Mouse (Mus musculus) megakaryocyte, adult 5-6 weeks (primary cell): ENCODE data around the gene Synrg. TPM values are rescaled to one million over a fixed set of nuclear protein-coding genes. Genes with fewer than 3 reads are reported as not detected.

Experiments
- ATAC-seq: 2 replicates; pipeline ENCODE4 v1.8.0; 2016; ENCODE audit warnings: mild to moderate bottlenecking, inconsistent platforms; ENCODE audit not compliant: poor library complexity, severe bottlenecking
- total RNA-seq, 2 experiments: library from RNA; stranded (forward) in 1 of 2; stranded (reverse) in 1 of 2; fragments of 153-499, 151-499 nt in 1 of 2; fragments of 221-1000, 200-1000 nt in 1 of 2; gene quantifications; 2 replicates each; pipeline versions ENCODE4 v1.2.3 to v1.2.4; 2015 to 2017

The Synrg gene
- total RNA-seq, 2 experiments from 2014 or later: 20.6 to 27.7 TPM

DNA sequence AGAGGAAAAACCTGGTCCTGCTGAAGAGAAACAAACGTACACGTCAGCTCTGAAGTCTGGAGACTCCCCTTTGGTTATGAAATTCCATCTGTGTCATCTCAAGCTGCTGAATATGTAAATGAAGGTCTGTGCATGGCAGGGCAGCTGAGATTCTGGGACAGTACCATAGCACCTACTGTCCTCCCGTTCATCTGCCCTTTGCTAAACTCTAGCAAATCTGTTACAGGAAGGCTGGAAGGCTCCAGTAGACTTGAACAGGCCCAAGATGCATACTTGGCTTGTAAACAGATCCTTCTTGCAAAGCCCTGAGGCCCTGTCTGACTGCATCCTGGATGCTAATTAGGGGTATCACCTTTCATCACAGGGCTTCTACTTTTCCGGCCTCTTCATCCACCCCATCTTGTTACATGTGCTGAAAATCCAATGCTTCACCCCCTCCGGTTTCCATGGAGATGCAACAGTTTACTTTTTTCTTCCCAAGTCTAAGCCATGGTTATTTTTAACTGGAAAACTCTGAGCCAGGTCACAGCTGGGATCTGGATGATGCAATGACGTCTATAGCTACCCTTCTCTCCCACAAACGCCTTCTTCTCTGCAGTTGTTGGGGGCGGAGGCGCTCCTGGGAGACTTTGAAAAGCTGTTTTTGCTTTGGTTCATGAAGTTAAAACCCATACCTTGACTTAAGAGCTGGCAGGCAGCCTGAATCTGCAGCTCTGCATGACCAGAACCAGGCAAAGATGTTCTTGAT lies 108.8 kb downstream of the Synrg start:
- ATAC-seq: no peak

DNA sequence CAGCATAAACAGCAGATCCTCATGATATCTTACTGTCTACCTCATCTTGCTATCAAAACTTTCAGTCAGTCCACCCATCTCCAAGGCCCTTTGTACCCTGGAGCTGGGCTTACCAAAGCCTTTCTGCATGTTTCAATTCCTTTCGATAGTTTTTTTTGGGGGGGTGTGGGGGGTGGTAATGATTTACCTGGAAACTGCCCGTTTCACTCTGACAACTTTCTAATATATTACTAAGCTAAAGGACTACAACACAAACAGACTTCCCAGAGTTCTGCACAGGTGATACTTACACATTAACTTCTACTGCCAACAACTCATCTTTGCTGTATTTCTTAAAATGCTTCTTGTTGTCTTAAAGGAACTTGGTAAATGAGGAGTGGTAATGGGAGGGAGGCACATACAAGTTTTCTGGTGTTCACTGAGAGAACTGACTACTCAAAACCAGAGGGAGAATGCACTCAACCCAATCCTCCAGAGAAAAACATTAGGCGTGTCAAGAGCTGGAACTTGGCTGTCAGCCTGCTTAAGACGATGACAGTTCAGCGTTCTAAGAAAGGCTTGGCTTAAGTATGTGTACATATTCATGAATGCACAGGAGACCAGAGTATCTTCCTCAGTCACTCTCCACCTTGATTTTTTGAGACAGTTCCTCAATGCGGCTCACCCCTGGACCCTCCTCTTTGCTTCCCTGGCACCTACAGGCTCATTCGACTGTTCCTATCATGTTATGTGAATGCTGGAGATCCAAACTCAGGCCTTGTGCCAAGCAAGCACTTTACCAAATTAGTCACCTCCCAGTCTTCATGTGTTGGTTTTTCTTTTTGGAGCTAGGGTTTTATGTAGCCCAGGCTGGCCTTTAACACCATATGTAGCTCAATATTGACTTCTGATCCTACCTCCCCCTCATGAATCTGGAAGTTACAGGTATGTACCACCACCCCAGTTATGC lies 109.9 kb downstream of the Synrg start:
- no peak for ATAC-seq

DNA sequence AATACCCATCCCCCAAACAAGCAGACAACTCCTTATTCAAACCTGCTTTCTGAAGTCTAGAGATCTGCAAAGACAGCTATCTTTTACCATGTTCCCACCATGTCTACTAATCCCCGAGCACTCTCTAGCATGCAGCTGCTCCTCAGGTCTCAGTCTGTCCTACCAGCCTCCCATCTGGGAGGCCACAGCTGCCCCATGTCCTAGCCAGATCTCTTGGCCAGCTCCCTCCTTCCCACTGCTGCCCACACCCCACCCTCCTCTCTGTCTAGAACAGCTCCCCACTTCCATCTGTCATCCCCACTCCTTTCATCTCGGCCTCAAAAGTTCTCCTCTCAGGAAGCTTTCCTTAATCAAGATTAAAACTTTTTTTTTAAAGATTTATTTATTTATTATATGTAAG lies 112.8 kb downstream of the Synrg start:
- no peak for ATAC-seq

DNA sequence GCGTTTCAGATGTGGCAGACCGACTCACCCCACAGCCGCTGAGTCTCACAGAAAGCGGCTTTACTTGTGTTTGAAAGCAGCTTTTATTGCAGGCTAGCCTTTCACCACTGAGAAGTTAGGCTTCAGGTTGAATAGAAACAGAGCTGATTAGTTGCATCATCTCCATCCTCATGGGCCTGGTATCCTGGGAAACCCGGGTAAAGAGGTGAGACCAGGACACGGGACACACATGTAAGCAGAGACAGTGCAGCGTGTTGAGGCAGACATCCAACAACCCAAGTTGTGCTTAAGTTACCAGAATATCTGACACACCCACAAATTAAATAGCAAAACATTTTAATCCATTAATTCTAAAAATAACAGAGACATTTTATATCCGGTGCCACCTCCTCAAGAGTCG lies 114.4 kb downstream of the Synrg start:
- no peak for ATAC-seq

DNA sequence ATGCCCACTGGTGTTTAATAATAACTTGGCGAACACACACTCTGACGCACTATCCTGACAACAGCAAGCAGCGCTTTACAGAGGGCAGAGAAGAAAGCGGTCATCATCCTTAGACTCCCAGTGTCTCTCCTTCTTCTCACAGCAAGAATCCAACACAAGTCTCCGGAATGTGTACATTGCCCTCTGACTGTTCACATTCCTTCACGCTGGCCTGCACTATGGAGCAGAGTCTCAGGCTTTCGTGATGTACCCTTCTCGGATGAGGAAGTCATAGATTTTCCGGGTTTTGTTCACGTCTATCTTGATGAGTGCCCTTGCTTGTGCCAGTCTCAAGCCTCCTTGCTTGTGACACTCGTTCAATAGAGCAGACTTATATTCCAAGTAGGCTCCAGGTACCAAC lies 115.1 kb downstream of the Synrg start:
- no peak for ATAC-seq

DNA sequence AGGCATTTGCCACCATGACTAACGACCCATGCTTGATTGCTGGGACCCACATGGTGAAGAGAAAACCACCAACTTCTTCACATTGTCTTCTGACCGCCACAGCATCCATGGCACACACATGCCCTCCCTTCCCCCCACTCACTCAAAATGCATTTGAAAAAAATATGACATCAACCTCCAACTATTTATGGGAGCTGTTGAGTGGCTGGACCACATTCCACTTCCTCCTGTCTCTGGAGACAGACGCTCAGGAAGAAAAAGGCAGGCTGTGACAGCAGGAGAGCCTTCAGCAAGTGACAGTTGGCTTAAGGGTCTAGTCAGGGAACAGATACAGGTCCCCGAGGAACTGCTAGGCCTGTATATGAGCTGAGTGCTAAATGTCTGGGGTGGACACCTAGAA lies 115.7 kb downstream of the Synrg start:
- ATAC-seq: no peak

DNA sequence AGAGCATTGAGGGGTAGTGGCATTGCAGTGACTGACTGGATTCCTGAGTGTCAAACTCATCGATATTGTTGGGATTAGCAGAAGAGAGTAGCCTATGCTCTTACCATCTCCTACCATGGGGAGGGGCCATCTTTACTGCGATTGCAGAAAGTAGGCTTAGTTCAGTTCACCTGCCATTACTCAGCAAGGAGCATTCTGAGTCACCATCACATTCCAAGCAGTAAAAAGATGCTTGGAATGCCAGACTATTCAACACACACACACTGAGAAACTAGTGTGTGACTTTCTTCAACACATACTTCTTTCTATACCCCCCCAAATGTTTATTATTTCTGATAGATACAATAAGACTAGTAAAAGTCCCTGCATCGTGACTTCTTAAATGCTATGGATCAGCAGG lies 116.1 kb downstream of the Synrg start:
- no peak for ATAC-seq

DNA sequence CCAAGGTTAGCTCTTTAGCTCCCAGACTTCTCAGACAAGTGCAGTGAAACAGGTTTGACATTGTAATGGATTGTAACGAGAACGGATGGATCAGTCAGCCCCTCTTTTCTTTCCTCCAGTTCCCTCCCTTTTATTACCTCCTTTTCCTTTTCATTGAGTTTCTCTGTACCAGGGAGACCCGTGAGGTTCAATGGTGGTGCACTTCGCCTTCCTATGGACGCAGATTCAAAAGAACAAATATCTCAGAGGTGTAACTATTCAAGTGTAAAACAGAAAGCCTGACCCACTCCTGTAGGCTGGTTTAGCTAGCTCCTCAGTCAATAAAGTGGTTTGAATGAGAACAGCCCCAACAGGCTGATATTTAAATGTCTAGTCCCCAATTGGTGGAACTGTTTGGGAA lies 117.7 kb downstream of the Synrg start:
- no peak for ATAC-seq

DNA sequence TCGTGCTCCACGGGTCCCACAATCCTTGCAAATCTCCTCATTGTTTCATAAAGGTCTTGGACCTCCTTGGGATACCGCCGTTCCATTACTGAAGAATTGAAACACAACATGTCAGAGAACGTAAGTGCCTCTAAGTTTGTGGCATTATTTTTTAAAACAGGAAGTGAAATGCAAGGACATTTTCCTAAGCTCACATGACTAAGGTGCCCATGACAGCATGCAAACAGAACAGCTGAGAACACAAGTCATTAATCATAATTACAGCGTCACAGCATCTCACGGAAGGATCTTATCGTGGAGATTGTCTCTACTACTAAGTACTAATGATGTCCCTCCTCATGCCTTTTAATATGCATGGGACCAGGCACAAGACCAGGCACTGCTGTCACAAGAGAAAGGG lies 126.3 kb downstream of the Synrg start:
- ATAC-seq: no peak

Other genes starting within 250 kb of the Synrg start
- gene Wfdc21, start 217.5 kb upstream of the Synrg start, total RNA-seq (2015): 528 and 641 TPM in 2 replicates
- gene Wfdc21, start 217.5 kb upstream of the Synrg start, total RNA-seq (2017): 492 and 635 TPM in 2 replicates
- 13.0 and 17.0 TPM in 2 replicates for gene Heatr6, start 210.7 kb upstream of the Synrg start, total RNA-seq (2015)
- 13.2 and 19.8 TPM in 2 replicates for gene Heatr6, start 210.7 kb upstream of the Synrg start, total RNA-seq (2017)
- gene Hnf1b, start 114.4 kb upstream of the Synrg start, total RNA-seq (2015): not detected in 2 replicates
- gene Hnf1b, start 114.4 kb upstream of the Synrg start, total RNA-seq (2017): not detected in 2 replicates
- gene Ddx52, start 22.4 kb upstream of the Synrg start, total RNA-seq (2015): 28.1 and 30.5 TPM in 2 replicates
- 53.3 and 62.9 TPM in 2 replicates for gene Ddx52, start 22.4 kb upstream of the Synrg start, total RNA-seq (2017)
- not detected in 2 replicates for gene Dusp14, start 104.8 kb downstream of the Synrg start, total RNA-seq (2015)
- not detected in 2 replicates for gene Dusp14, start 104.8 kb downstream of the Synrg start, total RNA-seq (2017)
- gene Tada2a, start 165.2 kb downstream of the Synrg start, total RNA-seq (2015): 4.9 and 7.2 TPM in 2 replicates
- 5.5 and 6.4 TPM in 2 replicates for gene Tada2a, start 165.2 kb downstream of the Synrg start, total RNA-seq (2017)
- 15.0 and 16.6 TPM in 2 replicates for gene Acaca, start 165.2 kb downstream of the Synrg start, total RNA-seq (2015)
- gene Acaca, start 165.2 kb downstream of the Synrg start, total RNA-seq (2017): 16.6 and 23.9 TPM in 2 replicates
- not detected in 2 replicates for gene Gm11437, start 203.0 kb downstream of the Synrg start, total RNA-seq (2015)
- gene Gm11437, start 203.0 kb downstream of the Synrg start, total RNA-seq (2017): not detected in 2 replicates